Mouse (Mus musculus) heart, embryonic 16.5 days (tissue): ENCODE results near the gene Dab2. TPM values are rescaled to one million over a fixed set of nuclear protein-coding genes. Genes with fewer than 3 reads are reported as not detected.

ENCODE experiments used
- ATAC-seq: fragments of 200-750 bp; cut with Nextera tagmentation; replicated peaks from 2 replicates; pipeline ENCODE4 v1.8.0; 2017; ENCODE audit warnings: moderate number of reproducible peaks; ENCODE audit not compliant: insufficient read depth, low FRiP score; ENCODE audit errors: extremely low read depth
- H3K27ac ChIP-seq: fragments of 300-500 bp; sonication (generic); 2 replicates; pipeline ENCODE4 v1.5.1; 2014; ENCODE audit warnings: mild to moderate bottlenecking, low read length, control low read depth, moderate library complexity
- H3K27me3 ChIP-seq: fragments of 300-500 bp; sonication (generic); 2 replicates; pipeline ENCODE4 v1.6.1; 2014; ENCODE audit warnings: low read length, mixed read lengths; ENCODE audit not compliant: control insufficient read depth, insufficient read depth
- H3K36me3 ChIP-seq: fragments of 300-500 bp; sonication (generic); 2 replicates; pipeline ENCODE4 v1.6.1; 2014; ENCODE audit not compliant: control insufficient read depth, insufficient read depth
- H3K4me1 ChIP-seq: fragments of 300-500 bp; sonication (generic); 2 replicates; pipeline ENCODE4 v1.6.1; 2014; ENCODE audit warnings: low read length, mixed read lengths; ENCODE audit not compliant: control insufficient read depth, insufficient read depth
- H3K4me2 ChIP-seq: fragments of 300-500 bp; sonication (generic); 2 replicates; pipeline ENCODE4 v1.6.1; 2014; ENCODE audit warnings: low read depth, mild to moderate bottlenecking, control low read depth, low read length
- H3K4me3 ChIP-seq: fragments of 300-500 bp; sonication (generic); 2 replicates; pipeline ENCODE4 v1.5.1; 2014; ENCODE audit warnings: mild to moderate bottlenecking, control low read depth, low read length
- H3K9ac ChIP-seq: fragments of 300-500 bp; sonication (generic); 2 replicates; pipeline ENCODE4 v1.6.1; 2014; ENCODE audit warnings: low read length, control low read depth
- H3K9me3 ChIP-seq: fragments of 300-500 bp; sonication (generic); replicated peaks from 2 replicates; pipeline ENCODE4 v1.6.1; 2016; ENCODE audit warnings: low read length; ENCODE audit not compliant: control insufficient read depth
- WGBS: fragments of 180-500 bp; shearing (Covaris S2); extraction: QIAGEN DNeasy Blood & Tissue Kit; methylation state at CpG from one replicate; pipeline ENCODE4 v1.1.7; 2014; 5-methylcytosine and 5-hydroxymethylcytosine counted together
- polyA plus RNA-seq: library from polyadenylated mRNA; unstranded; fragments of >200 nt; fragmentation: Nextera tagmentation; extraction: Ambion mirVana; gene quantifications from 2 replicates; pipeline ENCODE4 v1.2.1, GENCODE M21; 2015

Gene Dab2
- polyA plus RNA-seq, 1 experiment from 2014 or later, result 27.3 TPM

GRCm38 (mm10) chr15:6415317-6415716 is 115.7 kb downstream of the Dab2 start:
- Histone ChIP-seq H3K4me1 (peaks cover 4% of the 10 kb centered on the region; the same call in 1 of the 2 replicates), H3K9ac (no peak overlapping the region), H3K27me3 (no peaks in the 10 kb centered on the region), H3K4me3 (no peak overlapping the region), H3K9me3 (no peaks in the 10 kb centered on the region), H3K27ac (no peak overlapping the region), H3K4me2 (no peak overlapping the region), H3K36me3 (peaks cover 11% of the 10 kb centered on the region)
- WGBS, result 74% methylated on average over 5 of the region's 5 CpGs
- ATAC-seq, result no peak

- ATAC-seq, result no peak
Measured at GRCm38 (mm10) chr15:6431777-6432176, 132.2 kb downstream of the Dab2 start.

GRCm38 (mm10) chr15:6432411-6432810 is 132.8 kb downstream of the Dab2 start:
- Histone ChIP-seq H3K27ac (no peak overlapping the region), H3K27me3 (no peaks in the 10 kb centered on the region), H3K9me3 (no peaks in the 10 kb centered on the region), H3K4me3 (no peak overlapping the region), H3K4me2 (no peak overlapping the region), H3K4me1 (no peaks in the 10 kb centered on the region), H3K9ac (no peak overlapping the region), H3K36me3 (peaks cover 16% of the 10 kb centered on the region)
- 0 out of 2 replicates have a peak, but pooled peaks have one; percentile 37 for ATAC-seq
- WGBS, result 82% methylated on average over 7 of the region's 7 CpGs

More at GRCm38 (mm10) chr15:6431777-6432176, 132.2 kb downstream of the Dab2 start:
- Histone ChIP-seq H3K27me3 (no peaks in the 10 kb centered on the region), H3K9ac (no peak overlapping the region), H3K4me1 (no peaks in the 10 kb centered on the region), H3K36me3 (peaks cover 16% of the 10 kb centered on the region), H3K27ac (no peak overlapping the region), H3K4me2 (no peak overlapping the region), H3K9me3 (no peaks in the 10 kb centered on the region), H3K4me3 (no peak overlapping the region)
- WGBS, result 81% methylated on average over 7 of the region's 7 CpGs

GRCm38 (mm10) chr15:6435281-6435680 is 135.7 kb downstream of the Dab2 start:
- Histone ChIP-seq H3K4me1 (no peaks in the 10 kb centered on the region), H3K9me3 (no peaks in the 10 kb centered on the region), H3K4me3 (no peak overlapping the region), H3K27ac (no peak overlapping the region), H3K4me2 (no peak overlapping the region), H3K36me3 (peaks cover 9% of the 10 kb centered on the region), H3K27me3 (no peaks in the 10 kb centered on the region), H3K9ac (no peak overlapping the region)
- 83% methylated on average over 7 of the region's 7 CpGs for WGBS
- ATAC-seq, result no peak

- Histone ChIP-seq H3K9ac (no peak overlapping the region), H3K27me3 (no peaks in the 10 kb centered on the region), H3K4me1 (no peaks in the 10 kb centered on the region), H3K9me3 (no peaks in the 10 kb centered on the region), H3K4me3 (no peak overlapping the region), H3K27ac (no peak overlapping the region), H3K4me2 (no peak overlapping the region), H3K36me3 (peaks cover 10% of the 10 kb centered on the region)
- WGBS, result 53% methylated on average over 2 of the region's 2 CpGs
- no peak for ATAC-seq
Measured at GRCm38 (mm10) chr15:6435773-6436172, 136.2 kb downstream of the Dab2 start.

- no peak for ATAC-seq
- no peak overlapping the region for H3K27ac ChIP-seq
- no peaks in the 10 kb centered on the region for H3K9me3 ChIP-seq
- WGBS, result 60% methylated on average over 3 of the region's 3 CpGs
- H3K4me1 ChIP-seq, result no peaks in the 10 kb centered on the region
- no peak overlapping the region for H3K4me2 ChIP-seq
- H3K27me3 ChIP-seq, result no peaks in the 10 kb centered on the region
- H3K36me3 ChIP-seq, result peaks cover 11% of the 10 kb centered on the region
- no peak overlapping the region for H3K4me3 ChIP-seq
- H3K9ac ChIP-seq, result no peak overlapping the region
Measured at GRCm38 (mm10) chr15:6438685-6439084, 139.1 kb downstream of the Dab2 start.

- Histone ChIP-seq H3K9me3 (no peaks in the 10 kb centered on the region), H3K27ac (no peak overlapping the region), H3K27me3 (no peaks in the 10 kb centered on the region), H3K9ac (no peak overlapping the region), H3K4me2 (no peak overlapping the region), H3K36me3 (0 out of 2 replicates have a peak, but pooled peaks cover 2% of the 10 kb centered on the region), H3K4me1 (0 out of 2 replicates have a peak, but pooled peaks cover 2% of the 10 kb centered on the region), H3K4me3 (no peak overlapping the region)
- ATAC-seq, result no peak
- WGBS, result 65% methylated on average over 2 of the region's 2 CpGs
Measured at GRCm38 (mm10) chr15:6444452-6444851, 144.9 kb downstream of the Dab2 start.

- H3K36me3 ChIP-seq, result 0 out of 2 replicates have a peak, but pooled peaks cover 2% of the 10 kb centered on the region
- no peak within 1 kb of the TSS for H3K27ac ChIP-seq
- no peak within 1 kb of the TSS for H3K9ac ChIP-seq
- H3K4me2 ChIP-seq, result no peak within 1 kb of the TSS
- no peaks in the 10 kb centered on the region for H3K9me3 ChIP-seq
- H3K4me1 ChIP-seq, result 0 out of 2 replicates have a peak, but pooled peaks cover 2% of the 10 kb centered on the region
- 54% methylated on average over 2 of the region's 2 CpGs for WGBS
- ATAC-seq, result no peak
- no peaks in the 10 kb centered on the region for H3K27me3 ChIP-seq
- H3K4me3 ChIP-seq, result no peak within 1 kb of the TSS
Measured at GRCm38 (mm10) chr15:6445135-6445534, 145.5 kb downstream of the Dab2 start, which contains the start of gene C9. TSS of gene C9 (plus strand) at chr15:6445327.

- no peak for ATAC-seq
- no peak overlapping the region for H3K9ac ChIP-seq
- H3K4me1 ChIP-seq, result 0 out of 2 replicates have a peak, but pooled peaks cover 2% of the 10 kb centered on the region
- no peak overlapping the region for H3K4me2 ChIP-seq
- H3K27ac ChIP-seq, result no peak overlapping the region
- no peaks in the 10 kb centered on the region for H3K27me3 ChIP-seq
- H3K9me3 ChIP-seq, result no peaks in the 10 kb centered on the region
- H3K4me3 ChIP-seq, result no peak overlapping the region
- WGBS, result 73% methylated on average over 1 of the region's 1 CpGs
- no peaks in the 10 kb centered on the region for H3K36me3 ChIP-seq
Measured at GRCm38 (mm10) chr15:6446181-6446580, 146.6 kb downstream of the Dab2 start.
